Mouse (Mus musculus) C2C12 (cell line): ENCODE measurements around the gene Nr1d2. TPM values are rescaled to one million over a fixed set of nuclear protein-coding genes. Genes with fewer than 3 reads are reported as not detected.
"Not testable (repeated sequence)": the region's sequence is repeated elsewhere in the genome, so short reads cannot be mapped to it uniquely, and the experiment has no call there.

Experiments used
- H3K27me3 ChIP-seq: one replicate; pipeline ENCODE4 v1.6.1; 2011; ENCODE audit not compliant: control insufficient read depth, insufficient read depth, insufficient read length
- H3K36me3 ChIP-seq: one replicate; pipeline ENCODE4 v1.6.1; 2011; ENCODE audit not compliant: control insufficient read depth, insufficient read depth
- H3K4me3 ChIP-seq: one replicate; pipeline ENCODE4 v1.5.1; 2011; ENCODE audit warnings: mild to moderate bottlenecking, control low read depth; ENCODE audit not compliant: poor library complexity, insufficient read depth, severe bottlenecking
- H3K79me2 ChIP-seq: one replicate; pipeline ENCODE4 v1.6.1; 2011; ENCODE audit not compliant: control insufficient read depth, insufficient read depth
- H3K79me3 ChIP-seq: one replicate; pipeline ENCODE4 v1.6.1; 2011; ENCODE audit warnings: low read depth, control low read depth
- H3ac ChIP-seq: one replicate; pipeline ENCODE3; 2011; ENCODE audit warnings: low read depth; ENCODE audit not compliant: control insufficient read depth, insufficient read length
- CEBPB ChIP-seq: IDR thresholded peaks from one replicate; pipeline ENCODE4 v1.6.1; 2011; ENCODE audit warnings: low read depth, mild to moderate bottlenecking, control low read depth, moderate library complexity
- CTCF ChIP-seq: IDR thresholded peaks from one replicate; pipeline ENCODE4 v1.5.1; 2011; ENCODE audit not compliant: control insufficient read depth, insufficient read depth, insufficient read length
- FOSL1 ChIP-seq: IDR thresholded peaks from one replicate; pipeline ENCODE4 v1.8.0; 2011; ENCODE audit warnings: mild to moderate bottlenecking, low read length; ENCODE audit not compliant: poor library complexity, insufficient read depth, severe bottlenecking
- MAX ChIP-seq: IDR thresholded peaks from one replicate; pipeline ENCODE4 v1.6.1; 2011; ENCODE audit warnings: mild to moderate bottlenecking, control low read depth
- MYOD1 ChIP-seq: IDR thresholded peaks from one replicate; pipeline ENCODE4 v1.6.1; 2011; ENCODE audit warnings: low read depth; ENCODE audit not compliant: control insufficient read depth, insufficient read length
- MYOG ChIP-seq: IDR thresholded peaks from one replicate; pipeline ENCODE4 v1.6.1; 2011; ENCODE audit not compliant: control insufficient read depth, insufficient read length; ENCODE audit errors: extremely low read depth
- USF1 ChIP-seq: IDR thresholded peaks from one replicate; pipeline ENCODE4 v1.6.1; 2011; ENCODE audit warnings: low read depth, mild to moderate bottlenecking, control low read depth, moderate library complexity
- polyA plus RNA-seq: library from polyadenylated mRNA; unstranded; fragments of >200 nt; fragmentation: generic; extraction: Trizol; gene quantifications from one replicate; pipeline ENCODE4 v1.2.1, GENCODE M21; 2012; ENCODE audit warnings: missing spikeins

Gene Nr1d2
- polyA plus RNA-seq, 1 experiment, result 5.6 TPM

- Histone ChIP-seq H3ac (no peak overlapping the region), H3K79me2 (peaks cover 74% of the 10 kb centered on the region), H3K27me3 (no peaks in the 10 kb centered on the region), H3K4me3 (no peak overlapping the region), H3K79me3 (peaks cover 53% of the 10 kb centered on the region), H3K36me3 (no peaks in the 10 kb centered on the region)
- TF ChIP-seq MYOG (no peak), FOSL1 (no peak), USF1 (no peak), CTCF (no peak), MAX (no peak), CEBPB (no peak), MYOD1 (no peak)
Observed at GRCm38 (mm10) chr14:18233981-18234960, 4.7 kb downstream of the Nr1d2 start.

- Histone ChIP-seq H3ac (no peak overlapping the region), H3K36me3 (no peaks in the 10 kb centered on the region), H3K79me3 (peaks cover 53% of the 10 kb centered on the region), H3K27me3 (no peaks in the 10 kb centered on the region), H3K79me2 (peaks cover 73% of the 10 kb centered on the region), H3K4me3 (no peak overlapping the region)
- TF ChIP-seq USF1 (no peak), MYOD1 (no peak), CTCF (no peak), MYOG (no peak), CEBPB (no peak), FOSL1 (no peak), MAX (no peak)
Observed at GRCm38 (mm10) chr14:18233076-18233475, 5.9 kb downstream of the Nr1d2 start.

- not testable (repeated sequence) for H3K36me3 ChIP-seq
Observed at GRCm38 (mm10) chr14:18231866-18232265, 7.1 kb downstream of the Nr1d2 start.

DNA sequence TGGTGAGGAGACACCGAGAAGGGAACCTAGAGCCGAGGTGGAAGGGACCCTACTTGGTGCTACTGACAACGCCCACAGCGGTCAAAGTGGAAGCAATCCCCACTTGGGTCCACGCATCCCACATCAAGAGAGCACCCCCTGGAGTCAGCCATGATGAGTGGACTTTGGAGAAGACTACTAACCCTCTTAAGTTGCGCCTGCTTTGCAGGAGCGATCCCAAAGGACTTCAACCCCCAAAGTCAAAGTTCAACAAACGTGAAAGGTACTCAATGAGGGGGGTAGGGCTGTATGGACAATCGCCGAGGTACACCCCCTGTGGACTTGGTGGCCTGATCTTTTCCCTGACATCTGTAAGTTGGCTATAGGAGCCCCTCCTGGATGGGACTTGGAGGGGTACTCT lies 9.2 kb downstream of the Nr1d2 start:
- Histone ChIP-seq H3K79me2 (peaks cover 53% of the 10 kb centered on the region), H3K79me3 (peaks cover 35% of the 10 kb centered on the region)
- H3ac ChIP-seq, H3K27me3 ChIP-seq, H3K36me3 ChIP-seq, H3K4me3 ChIP-seq: not testable (repeated sequence)

More at GRCm38 (mm10) chr14:18231866-18232265, 7.1 kb downstream of the Nr1d2 start:
- not testable (repeated sequence) for H3ac ChIP-seq, H3K4me3 ChIP-seq, H3K27me3 ChIP-seq
- peaks cover 61% of the 10 kb centered on the region for H3K79me2 ChIP-seq
- H3K79me3 ChIP-seq, result peaks cover 46% of the 10 kb centered on the region

DNA sequence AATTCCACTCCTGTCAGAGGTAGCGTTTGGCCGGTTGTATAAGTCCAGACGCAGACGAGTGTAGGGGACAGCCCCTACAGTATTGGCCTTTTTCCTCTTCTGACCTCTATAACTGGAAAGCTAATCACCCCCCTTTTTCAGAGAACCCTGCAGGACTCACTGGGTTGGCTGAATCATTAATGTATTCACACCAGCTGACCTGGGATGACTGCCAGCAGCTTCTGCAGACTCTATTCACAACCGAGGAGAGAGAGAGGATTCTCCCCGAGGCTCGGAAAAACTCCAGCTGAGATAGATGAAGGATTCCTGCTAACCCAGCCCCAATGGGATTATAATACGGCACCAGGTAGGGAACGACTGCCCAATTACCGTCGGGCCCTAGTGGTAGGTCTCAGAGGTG lies 12.7 kb downstream of the Nr1d2 start:
- not testable (repeated sequence) for H3ac ChIP-seq, H3K36me3 ChIP-seq, H3K4me3 ChIP-seq, H3K27me3 ChIP-seq
- Histone ChIP-seq H3K79me3 (peaks cover 15% of the 10 kb centered on the region), H3K79me2 (peaks cover 44% of the 10 kb centered on the region)

GRCm38 (mm10) chr14:18225431-18225830 lies 13.5 kb downstream of the Nr1d2 start:
- H3K4me3 ChIP-seq, result not testable (repeated sequence)
- H3K79me3 ChIP-seq, result peaks cover 15% of the 10 kb centered on the region

GRCm38 (mm10) chr14:18221977-18222376 lies 16.9 kb downstream of the Nr1d2 start:
- Histone ChIP-seq H3K4me3 (no peak overlapping the region), H3K36me3 (peaks cover 6% of the 10 kb centered on the region), H3K27me3 (no peaks in the 10 kb centered on the region), H3K79me2 (peaks cover 46% of the 10 kb centered on the region), H3K79me3 (peaks cover 12% of the 10 kb centered on the region), H3ac (no peak overlapping the region)
- no peak for TF ChIP-seq USF1
- TF ChIP-seq CTCF, result no peak
- no peak for TF ChIP-seq MYOG
- no peak for TF ChIP-seq MYOD1
- TF ChIP-seq CEBPB, result no peak
- TF ChIP-seq MAX, result no peak
- no peak for TF ChIP-seq FOSL1

More at GRCm38 (mm10) chr14:18225431-18225830, 13.5 kb downstream of the Nr1d2 start:
- not testable (repeated sequence) for H3K27me3 ChIP-seq, H3ac ChIP-seq, H3K36me3 ChIP-seq
- H3K79me2 ChIP-seq, result peaks cover 39% of the 10 kb centered on the region
